Mouse (Mus musculus) CH12.LX (cell line): ENCODE results near the gene 4930564D02Rik. TPM values are rescaled to one million over a fixed set of nuclear protein-coding genes. Genes with fewer than 3 reads are reported as not detected.

Experiments
- DNase-seq: peaks from one replicate; pipeline ENCODE4 v3.0.0-alpha.2; 2013; ENCODE audit errors: extremely low read depth
- H3K27ac ChIP-seq: 2 replicates; pipeline ENCODE4 v1.5.1; 2012; ENCODE audit warnings: low read depth, mild to moderate bottlenecking, control low read depth, moderate library complexity; ENCODE audit not compliant: insufficient read depth
- H3K27me3 ChIP-seq: replicated peaks from 2 replicates; pipeline ENCODE3; 2012; ENCODE audit warnings: inconsistent platforms
- H3K36me3 ChIP-seq, 2 experiments: replicated peaks in 1 of 2; 2 replicates each; pipeline versions ENCODE3 to v1.6.1; 2012; ENCODE audit warnings: inconsistent platforms in 1 of 2, low read length in 1 of 2, mild to moderate bottlenecking in 1 of 2, mixed read lengths in 1 of 2, moderate library complexity in 1 of 2; ENCODE audit not compliant: control insufficient read depth in 1 of 2, insufficient read depth in 1 of 2
- H3K4me1 ChIP-seq, 2 experiments: 2 replicates each; pipeline ENCODE4 v1.6.1; 2012; ENCODE audit warnings: inconsistent platforms in 1 of 2, moderate library complexity in 1 of 2; ENCODE audit not compliant: insufficient read depth in 2 of 2, control insufficient read depth in 1 of 2
- H3K4me2 ChIP-seq: 2 replicates; pipeline ENCODE4 v1.6.1; 2012; ENCODE audit warnings: low read depth, mild to moderate bottlenecking, control low read depth; ENCODE audit not compliant: poor library complexity, insufficient read depth, severe bottlenecking
- H3K4me3 ChIP-seq, 3 experiments: fragments of 150-350 bp in 1 of 3; sonication (generic) in 1 of 3; replicated peaks in 1 of 3; 2 replicates each; pipeline versions ENCODE3 to v1.5.1; 2011 to 2012; ENCODE audit warnings: low read depth in 2 of 3, low read length in 2 of 3, mild to moderate bottlenecking in 2 of 3, moderate library complexity in 2 of 3, control low read depth in 1 of 3, improper control_type of control experiment in 1 of 3, inconsistent platforms in 1 of 3, mixed read lengths in 1 of 3; ENCODE audit not compliant: poor library complexity in 1 of 3
- H3K79me2 ChIP-seq: replicated peaks from 2 replicates; pipeline ENCODE4 v1.6.1; 2012; ENCODE audit warnings: mild to moderate bottlenecking, moderate library complexity; ENCODE audit not compliant: control insufficient read depth, poor library complexity, insufficient read depth, severe bottlenecking; ENCODE audit errors: extremely low read depth
- H3K9ac ChIP-seq: 2 replicates; pipeline ENCODE4 v1.6.1; 2012; ENCODE audit warnings: low read depth, mild to moderate bottlenecking, control low read depth, moderate library complexity; ENCODE audit not compliant: insufficient read depth
- H3K9me3 ChIP-seq: replicated peaks from 2 replicates; pipeline ENCODE3; 2012; ENCODE audit warnings: low read length, inconsistent platforms, mixed read lengths
- CHD1 ChIP-seq: IDR thresholded peaks from 2 replicates; pipeline ENCODE4 v1.6.1; 2012; ENCODE audit warnings: low read depth, low read length, improper control_type of control experiment, inconsistent platforms
- E2F4 ChIP-seq: IDR thresholded peaks from 2 replicates; pipeline ENCODE4 v1.6.1; 2011; ENCODE audit warnings: low read depth, low read length, improper control_type of control experiment; ENCODE audit not compliant: insufficient replicate concordance
- HCFC1 ChIP-seq: IDR thresholded peaks from 2 replicates; pipeline ENCODE4 v1.6.1; 2012; ENCODE audit warnings: low read depth, mild to moderate bottlenecking, inconsistent platforms, low read length, improper control_type of control experiment
- JUND ChIP-seq: conservative IDR thresholded peaks from 2 replicates; pipeline ENCODE4 v1.6.1; 2011; ENCODE audit warnings: low read depth, low read length, improper control_type of control experiment
- MAFK ChIP-seq: IDR thresholded peaks from 2 replicates; pipeline ENCODE4 v1.6.1; 2011; ENCODE audit warnings: low read length, improper control_type of control experiment; ENCODE audit not compliant: insufficient replicate concordance
- MAX ChIP-seq: IDR thresholded peaks from 2 replicates; pipeline ENCODE4 v1.6.1; 2011; ENCODE audit warnings: low read length, improper control_type of control experiment
- MEF2A ChIP-seq: IDR thresholded peaks from 2 replicates; pipeline ENCODE4 v1.6.1; 2014; ENCODE audit warnings: low read depth, mild to moderate bottlenecking, inconsistent platforms, low read length, improper control_type of control experiment, borderline replicate concordance
- MYC ChIP-seq: IDR thresholded peaks from 2 replicates; pipeline ENCODE4 v1.6.1; 2011; ENCODE audit warnings: low read depth, mild to moderate bottlenecking, improper control_type of control experiment, low read length
- NELFE ChIP-seq: IDR thresholded peaks from 2 replicates; pipeline ENCODE4 v1.6.1; 2011; ENCODE audit warnings: low read depth, low read length, improper control_type of control experiment
- NRF1 ChIP-seq: IDR thresholded peaks from 2 replicates; pipeline ENCODE4 v1.6.1; 2014; ENCODE audit warnings: low read depth, mild to moderate bottlenecking, inconsistent platforms, low read length, improper control_type of control experiment, moderate library complexity
- PAX5 ChIP-seq: IDR thresholded peaks from 2 replicates; pipeline ENCODE4 v1.6.1; 2012; ENCODE audit warnings: low read length, inconsistent platforms, mixed read lengths
- POLR2AphosphoS2 ChIP-seq: IDR thresholded peaks from 2 replicates; pipeline ENCODE4 v1.6.1; 2011; ENCODE audit warnings: low read depth, low read length, improper control_type of control experiment
- SIN3A ChIP-seq: IDR thresholded peaks from 2 replicates; pipeline ENCODE4 v1.6.1; 2012; ENCODE audit warnings: low read length, improper control_type of control experiment, inconsistent platforms
- UBTF ChIP-seq: IDR thresholded peaks from 2 replicates; pipeline ENCODE4 v1.6.1; 2012; ENCODE audit warnings: low read depth, mild to moderate bottlenecking, inconsistent platforms, low read length, improper control_type of control experiment, moderate library complexity
- USF1 ChIP-seq: IDR thresholded peaks from 2 replicates; pipeline ENCODE4 v1.6.1; 2014; ENCODE audit warnings: low read depth, mild to moderate bottlenecking, inconsistent platforms, low read length, improper control_type of control experiment
- dilution Hi-C: fragments of 300-500 bp; cut with MboI; formaldehyde crosslinking; loops from 2 replicates; pipeline ENCODE4 v1.14.3; 2020; ENCODE audit warnings: low sequenced_read_pairs; ENCODE audit not compliant: extremely low pct_unique_long_range_greater_than_20kb, extremely low pct_ligation_motif_present
- in situ Hi-C: fragments of 300-500 bp; cut with MboI; formaldehyde crosslinking; loops from 3 replicates; pipeline ENCODE4 v1.14.3; 2019; ENCODE audit warnings: low sequenced_read_pairs, low pct_ligation_motif_present, low pct_unique_long_range_greater_than_20kb, mixed read lengths
- polyA plus RNA-seq: library from polyadenylated mRNA; unstranded; fragments of >175 nt; gene quantifications from 2 replicates; pipeline ENCODE4 v1.2.1, GENCODE M21; 2012; ENCODE audit warnings: low read depth; ENCODE audit not compliant: insufficient read length
- total RNA-seq, 2 experiments: library from RNA; depleted of rRNA; stranded (reverse); fragments of 300-350 nt in 1 of 2; fragments of >200 nt in 1 of 2; gene quantifications; 2 replicates each; pipeline ENCODE4 v1.2.3; 2012 to 2014

4930564D02Rik gene
- total and polyA plus RNA-seq, 3 experiments: not detected

GRCm38 (mm10) chr3:105061991-105062390 is 4.7 kb upstream of the 4930564D02Rik start:
- DNase-seq: no peak
- Histone ChIP-seq H3K27me3 (no peaks in the 10 kb centered on the region), H3K9ac (no peak overlapping the region), H3K27ac (no peak overlapping the region), H3K4me3 (no peak overlapping the region), H3K4me1 (peaks cover 0 to 18% of the 10 kb centered on the region in 2 experiments; a peak in 2 of 4 replicates), H3K79me2 (no peaks in the 10 kb centered on the region), H3K4me2 (no peak overlapping the region), H3K9me3 (peaks cover 4% of the 10 kb centered on the region), H3K36me3 (no peaks in the 10 kb centered on the region)
- TF ChIP-seq HCFC1: no peak
- no peak for TF ChIP-seq SIN3A
- in situ Hi-C loops: no loop called here
- dilution Hi-C loops: no loop called here

- no peak overlapping the region for H3K9ac ChIP-seq
- H3K4me1 ChIP-seq: peaks cover 0 to 18% of the 10 kb centered on the region in 2 experiments; a peak in 2 of 4 replicates
- H3K27me3 ChIP-seq: no peaks in the 10 kb centered on the region
- no peaks in the 10 kb centered on the region for H3K79me2 ChIP-seq
- peaks cover 4% of the 10 kb centered on the region for H3K9me3 ChIP-seq
- no peak for TF ChIP-seq MEF2A
- dilution Hi-C loops: no loop called here
- DNase-seq: no peak
- no peak overlapping the region for H3K4me2 ChIP-seq
- H3K27ac ChIP-seq: no peak overlapping the region
- in situ Hi-C loops: no loop called here
- no peak overlapping the region for H3K4me3 ChIP-seq
- H3K36me3 ChIP-seq: no peaks in the 10 kb centered on the region
Observed at GRCm38 (mm10) chr3:105062676-105063075, 4.0 kb upstream of the 4930564D02Rik start.

DNA sequence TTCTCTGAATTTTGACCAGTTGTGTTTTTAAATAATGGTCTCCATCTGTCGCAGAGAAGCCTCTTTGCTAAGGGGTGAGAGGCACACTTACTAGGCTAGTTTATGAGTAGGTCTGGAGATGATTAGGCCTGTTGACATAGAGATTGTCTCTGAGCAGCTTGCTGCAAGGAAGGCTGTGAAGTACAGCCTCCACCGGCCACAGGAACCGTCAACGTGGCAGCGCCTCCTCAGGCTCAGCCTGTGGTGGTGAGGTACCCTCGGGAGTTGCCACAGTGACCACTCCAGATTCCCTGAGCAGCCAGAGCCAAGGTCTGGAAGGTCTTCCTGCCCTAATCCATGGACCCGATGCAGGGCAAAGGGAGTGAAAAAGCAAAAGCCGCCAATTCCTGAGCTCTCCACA is 3.9 kb downstream of the 4930564D02Rik start:
- Histone ChIP-seq H3K4me1 (no peaks in the 10 kb centered on the region; a peak in 1 of 4 replicates), H3K79me2 (no peaks in the 10 kb centered on the region), H3K36me3 (no peaks in the 10 kb centered on the region), H3K9ac (no peak overlapping the region), H3K27me3 (no peaks in the 10 kb centered on the region), H3K27ac (no peak overlapping the region), H3K4me3 (no peak overlapping the region), H3K9me3 (peaks cover 2% of the 10 kb centered on the region), H3K4me2 (no peak overlapping the region)
- TF ChIP-seq MAFK: no peak
- TF ChIP-seq NELFE: no peak
- no peak for TF ChIP-seq CHD1
- TF ChIP-seq MEF2A: no peak
- no peak for TF ChIP-seq MAX
- TF ChIP-seq NRF1: no peak
- TF ChIP-seq JUND: no peak
- TF ChIP-seq UBTF: no peak
- TF ChIP-seq USF1: no peak
- no peak for TF ChIP-seq PAX5
- TF ChIP-seq MYC: no peak
- no peak for TF ChIP-seq POLR2AphosphoS2
- no peak for TF ChIP-seq E2F4
- in situ Hi-C loops (no loop called here), dilution Hi-C loops (no loop called here)
- DNase-seq: no peak
